Mouse (Mus musculus): ENCODE measurements around the gene Polr2j.
"Not testable (repeated sequence)": the region's sequence is repeated elsewhere in the genome, so short reads cannot be mapped to it uniquely, and the experiment has no call there.

Gene Polr2j

GRCm38 (mm10) chr5:136098536-136098935, 17.9 kb upstream of the Polr2j start:
- in situ Hi-C loops (cut with MboI; ENCODE audit: unreplicated experiment in 2 of 2): loop anchor here (10.0 to 25.0 kb wide), 3 partner anchors 89 to 786 kb away; partner anchors contain the start of genes Col26a1 (in 1 of the 2) and Prkrip1 (in 1 of the 2)

GRCm38 (mm10) chr5:136102099-136102820, 14.2 kb upstream of the Polr2j start:
- in situ Hi-C loops (cut with MboI; ENCODE audit: unreplicated experiment in 2 of 2): loop anchor here in 1 of 2 experiments (10.0 kb wide), 1 partner anchor 653 kb away; no protein-coding TSS in a partner anchor

- in situ Hi-C loops (cut with MboI; ENCODE audit: unreplicated experiment in 2 of 2): loop anchor here in 1 of 2 experiments (10.0 kb wide), 1 partner anchor 650 kb away; no protein-coding TSS in a partner anchor
These were observed 11.9 kb upstream of the Polr2j start for GRCm38 (mm10) chr5:136104511-136104910.

DNA sequence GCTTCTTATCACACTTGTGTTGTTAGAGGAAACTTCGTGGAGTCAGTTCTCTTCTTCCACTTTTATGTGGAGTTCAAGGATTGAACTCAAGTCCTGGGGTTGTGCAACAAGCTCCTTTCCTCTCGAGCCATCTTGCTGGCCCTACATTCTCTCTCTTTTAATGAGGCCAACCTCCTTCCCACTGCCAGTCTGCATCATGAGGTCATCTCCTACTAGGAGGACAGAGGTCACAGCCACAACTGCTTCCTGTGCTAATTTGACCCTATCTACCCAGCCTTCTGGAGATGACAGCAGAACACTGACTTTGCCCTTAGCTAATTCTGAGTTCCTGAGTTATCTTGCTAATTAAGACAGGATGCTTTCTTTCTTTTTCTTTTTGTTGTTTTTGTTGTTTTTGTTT, 7.9 kb upstream of the Polr2j start:
- in situ Hi-C loops (cut with MboI; ENCODE audit: unreplicated experiment in 2 of 2): loop anchor here in 1 of 2 experiments (10.0 kb wide), 1 partner anchor 646 kb away; no protein-coding TSS in a partner anchor

GRCm38 (mm10) chr5:136109042-136109441, 7.4 kb upstream of the Polr2j start:
- in situ Hi-C loops (cut with MboI; ENCODE audit: unreplicated experiment in 2 of 2): loop anchor here in 1 of 2 experiments (10.0 kb wide), 1 partner anchor 646 kb away; no protein-coding TSS in a partner anchor

DNA sequence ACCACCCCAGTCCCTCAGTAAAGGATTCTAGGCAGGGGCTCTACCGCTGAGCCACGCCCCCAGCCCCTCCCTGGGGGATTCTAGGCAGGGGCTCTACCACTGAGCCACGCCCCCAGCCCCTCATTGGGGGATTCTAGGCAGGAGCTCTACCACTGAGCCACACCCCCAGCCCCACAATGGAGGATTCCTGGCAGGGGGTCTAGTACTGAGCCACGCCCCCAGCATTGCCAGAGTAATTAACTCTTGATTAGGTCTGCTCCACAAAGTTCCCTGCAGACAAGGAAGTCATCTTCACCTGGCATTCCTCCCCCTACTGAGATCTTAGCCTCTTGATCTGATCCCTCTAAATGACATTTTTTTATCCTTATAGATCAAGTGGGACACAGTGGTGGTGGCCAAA, 2.9 kb upstream of the Polr2j start:
- in situ Hi-C loops (cut with MboI; ENCODE audit: unreplicated experiment in 2 of 2): not testable (repeated sequence)

GRCm38 (mm10) chr5:136116784-136117112, 317 bp downstream of the Polr2j start:
- in situ Hi-C loops (cut with MboI; ENCODE audit: unreplicated experiment in 2 of 2): no loop called here

DNA sequence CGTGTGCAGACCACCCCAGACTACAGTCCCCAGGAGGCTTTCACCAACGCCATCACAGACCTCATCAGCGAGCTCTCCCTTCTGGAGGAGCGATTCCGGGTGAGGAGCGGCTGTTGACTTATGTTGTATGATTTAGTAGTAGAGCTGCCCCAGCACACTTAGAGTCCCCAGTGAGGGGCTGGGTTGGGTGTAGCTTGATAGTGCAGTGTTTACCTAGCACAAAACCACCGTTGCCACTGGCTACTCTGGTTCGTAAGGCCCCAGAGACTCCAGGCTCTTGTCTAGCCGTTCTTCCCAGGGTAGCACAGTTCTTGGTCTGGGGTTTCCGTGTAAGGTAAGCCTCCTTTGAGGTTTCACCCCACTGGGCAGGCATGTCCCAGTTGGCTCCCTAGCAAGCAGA, 5.7 kb downstream of the Polr2j start:
- in situ Hi-C loops (cut with MboI; ENCODE audit: unreplicated experiment in 2 of 2): loop anchor here in 1 of 2 experiments (10.0 kb wide), 1 partner anchor 133 kb away; no protein-coding TSS in a partner anchor

GRCm38 (mm10) chr5:136135571-136136291, 19.3 kb downstream of the Polr2j start, which contains the start of the genes Lrwd1 and Alkbh4:
TSS of gene Lrwd1 (minus strand) at chr5:136136074.
TSS of gene Alkbh4 (plus strand) at chr5:136136146.
- in situ Hi-C loops (cut with MboI; ENCODE audit: unreplicated experiment in 2 of 2): loop anchor here in 1 of 2 experiments (5.0 kb wide), 3 partner anchors 52 to 153 kb away; partner anchors contain the start of gene Zp3

- in situ Hi-C loops (cut with MboI; ENCODE audit: unreplicated experiment in 2 of 2): loop anchor here in 1 of 2 experiments (5.0 kb wide), 3 partner anchors 51 to 154 kb away; partner anchors contain the start of gene Zp3
These were observed 20.0 kb downstream of the Polr2j start for GRCm38 (mm10) chr5:136136292-136136990.

GRCm38 (mm10) chr5:136137658-136138274, 21.3 kb downstream of the Polr2j start:
- in situ Hi-C loops (cut with MboI; ENCODE audit: unreplicated experiment in 2 of 2): loop anchor here in 1 of 2 experiments (5.0 kb wide), 3 partner anchors 50 to 155 kb away; partner anchors contain the start of gene Zp3

- in situ Hi-C loops (cut with MboI; ENCODE audit: unreplicated experiment in 2 of 2): loop anchor here in 1 of 2 experiments (5.0 kb wide), 3 partner anchors 48 to 157 kb away; partner anchors contain the start of gene Zp3
These were observed 23.0 kb downstream of the Polr2j start for GRCm38 (mm10) chr5:136139393-136139792.

DNA sequence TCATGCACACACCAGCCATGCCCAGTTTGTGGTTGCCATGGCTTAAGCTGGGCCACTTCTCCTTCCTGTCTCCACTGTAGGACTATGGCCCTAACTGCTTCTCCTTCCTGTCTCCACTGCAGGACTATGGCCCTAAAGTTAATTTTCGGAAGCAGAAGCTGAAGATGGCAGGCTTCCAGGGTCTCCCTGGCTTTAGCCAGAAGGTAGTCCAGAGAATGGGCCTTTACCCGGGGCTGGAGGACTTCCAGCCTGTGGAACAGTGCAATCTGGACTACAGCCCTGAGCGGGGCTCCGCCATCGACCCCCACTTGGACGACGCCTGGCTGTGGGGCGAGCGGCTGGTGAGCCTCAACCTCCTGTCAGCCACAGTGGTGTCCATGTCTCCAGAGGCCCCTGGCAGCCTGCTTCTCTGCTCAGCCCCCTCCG, 23.6 kb downstream of the Polr2j start:
- in situ Hi-C loops (cut with MboI; ENCODE audit: unreplicated experiment in 2 of 2): loop anchor here in 1 of 2 experiments (5.0 kb wide), 1 partner anchor 37 kb away; no protein-coding TSS in a partner anchor

DNA sequence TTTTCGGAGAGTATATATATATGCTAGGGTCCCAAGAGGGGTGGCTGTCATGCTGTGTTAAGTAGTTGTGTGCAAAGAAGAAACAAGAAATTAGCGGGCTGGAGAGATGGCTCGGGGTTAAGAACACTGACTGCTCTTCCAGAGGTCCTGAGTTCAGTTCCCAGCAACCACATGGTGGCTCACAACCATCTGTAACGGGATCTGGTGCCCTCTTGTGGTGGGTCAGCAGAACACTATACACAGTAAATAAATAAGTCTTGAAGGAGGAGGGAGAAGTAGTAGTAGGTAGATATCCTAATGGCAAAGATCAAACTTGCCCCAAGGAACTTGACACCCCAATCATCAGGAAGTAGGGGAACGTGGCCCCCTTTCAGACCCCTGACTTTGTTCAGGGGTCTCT, 26.3 kb downstream of the Polr2j start:
- in situ Hi-C loops (cut with MboI; ENCODE audit: unreplicated experiment in 2 of 2): loop anchor here in 1 of 2 experiments (5.0 kb wide), 1 partner anchor 35 kb away; no protein-coding TSS in a partner anchor

- in situ Hi-C loops (cut with MboI; ENCODE audit: unreplicated experiment in 2 of 2): loop anchor here in 1 of 2 experiments (5.0 kb wide), 1 partner anchor 34 kb away; no protein-coding TSS in a partner anchor
These were observed 26.8 kb downstream of the Polr2j start for GRCm38 (mm10) chr5:136143161-136143755.

- in situ Hi-C loops (cut with MboI; ENCODE audit: unreplicated experiment in 2 of 2): loop anchor here in 1 of 2 experiments (5.0 kb wide), 1 partner anchor 32 kb away; no protein-coding TSS in a partner anchor
These were observed 28.4 kb downstream of the Polr2j start for GRCm38 (mm10) chr5:136144606-136145430.

DNA sequence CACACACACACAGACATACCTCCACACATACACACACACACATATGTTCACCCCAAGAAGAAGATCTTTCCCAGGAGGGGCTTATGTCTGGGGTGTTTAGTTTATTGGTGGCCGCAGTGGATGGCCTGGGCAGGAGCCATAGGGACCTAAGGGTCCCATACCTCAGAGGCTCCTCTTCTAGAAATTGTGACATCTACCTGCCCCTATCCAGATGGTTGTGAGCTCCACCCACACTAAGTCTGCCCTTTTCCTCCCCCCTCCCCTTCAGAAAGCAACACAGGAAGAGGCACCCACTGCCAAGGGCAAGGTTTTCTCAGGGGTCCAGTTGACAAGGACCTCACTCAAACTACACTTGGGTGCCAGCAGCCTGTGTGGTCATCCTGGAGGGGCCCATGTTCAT, 30.5 kb downstream of the Polr2j start:
- in situ Hi-C loops (cut with MboI; ENCODE audit: unreplicated experiment in 2 of 2): no loop called here

DNA sequence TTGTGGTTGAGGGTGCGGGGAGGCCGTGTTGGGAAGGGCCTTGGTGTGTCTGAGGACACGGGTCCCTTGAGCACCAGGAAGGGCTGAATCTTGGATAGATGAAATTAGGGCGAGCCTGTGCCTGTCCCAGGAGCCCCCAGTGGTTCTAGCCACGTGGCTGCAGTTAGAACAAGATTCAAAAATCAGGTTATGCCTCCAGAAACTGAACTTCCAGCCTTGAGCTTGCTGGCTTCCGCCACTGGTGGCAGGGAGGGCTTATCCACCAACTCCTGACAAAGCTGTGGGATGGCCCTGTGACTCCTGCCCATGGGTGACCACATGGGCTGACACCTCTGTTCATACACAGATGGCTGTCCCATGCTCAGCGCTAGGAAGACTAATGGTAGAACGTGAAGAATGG, 31.3 kb downstream of the Polr2j start:
- in situ Hi-C loops (cut with MboI; ENCODE audit: unreplicated experiment in 2 of 2): no loop called here

Measured in v-Abl transformed pro-B cells (cell line).